1 mouse cellular context compared by ENCODE assay signal in the genomic region with DNA sequence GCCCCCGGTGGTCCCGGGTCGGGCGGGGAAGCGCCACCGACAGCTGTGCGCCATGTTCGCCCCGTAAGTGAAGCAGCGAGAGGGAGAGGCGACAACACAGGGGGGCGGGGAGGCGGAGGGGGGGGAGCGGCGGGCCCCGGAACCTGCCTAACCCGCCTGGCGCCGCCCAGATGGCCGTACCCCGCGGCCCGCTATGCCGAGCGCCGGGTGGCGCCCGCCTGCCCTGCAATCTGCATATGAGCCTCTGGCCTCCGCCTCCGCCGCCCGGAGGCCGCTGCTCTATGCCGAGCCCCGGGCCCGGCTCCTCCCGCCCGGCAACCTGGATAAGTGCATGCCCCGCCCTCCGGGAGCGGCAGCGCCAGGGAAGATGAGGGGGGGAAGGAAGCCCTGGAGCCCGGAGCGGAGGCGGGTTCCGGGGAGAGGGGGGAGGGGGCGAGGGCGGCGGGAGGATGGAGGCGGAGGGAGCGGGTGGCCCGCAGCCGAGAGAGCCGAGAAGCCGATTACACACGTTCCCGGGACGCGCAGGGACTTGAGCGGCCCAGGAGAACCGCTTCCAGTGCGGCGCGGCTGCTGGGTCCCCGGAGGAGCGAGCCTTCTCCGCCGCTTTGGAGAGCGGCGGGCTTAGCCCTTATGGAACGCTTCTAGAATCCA.
TF ChIP-seq lines count a peak whose summit lies in the region.

A gene (minus strand): TSS at position 76 of the 651 bp plus-strand sequence.

TF ChIP-seq in CH12.LX, 34 proteins besides CTCF, POLR2A, EP300 and RAD21 (continued from another document):
- TF ChIP-seq TCF12 (IDR thresholded peaks at IDR 0.05; ENCODE audit: low read depth, low read length) (peak; percentile 66), GABPA (IDR thresholded peaks at IDR 0.05; ENCODE audit: insufficient replicate concordance, low read depth, low read length) (no peak), UBTF (IDR thresholded peaks at IDR 0.05; ENCODE audit: low read depth, low read length) (no peak), SIN3A (IDR thresholded peaks at IDR 0.05; ENCODE audit: low read length) (no peak; the same call in 1 of the 2 replicates), JUN (IDR thresholded peaks at IDR 0.05; ENCODE audit: insufficient read depth, low read depth, low read length) (no peak), CHD1 (IDR thresholded peaks at IDR 0.05; ENCODE audit: low read depth, low read length) (no peak), ZC3H11A (IDR thresholded peaks at IDR 0.05; ENCODE audit: low read depth, low read length) (no peak), HCFC1 (IDR thresholded peaks at IDR 0.05; ENCODE audit: low read depth, low read length) (peak; percentile 88), PAX5 (IDR thresholded peaks at IDR 0.05; ENCODE audit: low read length) (no peak), IRF4 (IDR thresholded peaks at IDR 0.05; ENCODE audit: low read depth, low read length) (peak; percentile 46), ZKSCAN1 (IDR thresholded peaks at IDR 0.05; ENCODE audit: borderline replicate concordance, low read depth, low read length) (peak; percentile 93; the same call in 1 of the 2 replicates), MAZ (IDR thresholded peaks at IDR 0.05; ENCODE audit: low read depth, low read length) (peak; percentile 98), POLR2AphosphoS2 (IDR thresholded peaks at IDR 0.05; ENCODE audit: low read depth, low read length) (no peak), KAT2A (IDR thresholded peaks at IDR 0.05; ENCODE audit: insufficient replicate concordance, low read length) (peak; percentile 78; the same call in 1 of the 2 replicates), ETS1 (conservative IDR thresholded peaks at IDR 0.05; ENCODE audit: low read depth, low read length) (no peak), ELF1 (IDR thresholded peaks at IDR 0.05; ENCODE audit: low read depth, low read length) (peak; percentile 67), NELFE (IDR thresholded peaks at IDR 0.05; ENCODE audit: low read depth, low read length) (no peak), MEF2A (IDR thresholded peaks at IDR 0.05; ENCODE audit: borderline replicate concordance, low read depth, low read length) (peak; percentile 71; the same call in 1 of the 2 replicates), JUND (conservative IDR thresholded peaks at IDR 0.05; ENCODE audit: low read depth, low read length) (no peak), NRF1 (IDR thresholded peaks at IDR 0.05; ENCODE audit: low read depth, low read length) (peak; percentile 57; the same call in 1 of the 2 replicates), MAFK (IDR thresholded peaks at IDR 0.05; ENCODE audit: insufficient replicate concordance, low read length) (no peak), USF1 (IDR thresholded peaks at IDR 0.05; ENCODE audit: low read depth, low read length) (no peak), SMC3 (IDR thresholded peaks at IDR 0.05; ENCODE audit: low read depth, low read length) (no peak), CHD2 (IDR thresholded peaks at IDR 0.05; ENCODE audit: low read length) (peak; percentile 75; the same call in 1 of the 2 replicates), RCOR1 (conservative IDR thresholded peaks at IDR 0.05; ENCODE audit: low read depth, low read length) (no peak), USF2 (conservative IDR thresholded peaks at IDR 0.05; ENCODE audit: low read depth, low read length) (no peak), MXI1 (IDR thresholded peaks at IDR 0.05; ENCODE audit: low read depth, low read length) (no peak), E2F4 (IDR thresholded peaks at IDR 0.05; ENCODE audit: insufficient replicate concordance, low read depth, low read length) (no peak), TBP (conservative IDR thresholded peaks at IDR 0.05; ENCODE audit: low read depth, low read length) (no peak), ZMIZ1 (IDR thresholded peaks at IDR 0.05; ENCODE audit: low read depth, low read length) (no peak)
TF ChIP-seq in CH12.LX: peak in this region for 10.
